Mouse (Mus musculus): ENCODE data around the gene Rbm47. TPM values are rescaled to one million over a fixed set of nuclear protein-coding genes. Genes with fewer than 3 reads are reported as not detected.

Rbm47 gene
- polyA plus RNA-seq, 1 experiment from 2014 or later, result 79.2 TPM

DNA sequence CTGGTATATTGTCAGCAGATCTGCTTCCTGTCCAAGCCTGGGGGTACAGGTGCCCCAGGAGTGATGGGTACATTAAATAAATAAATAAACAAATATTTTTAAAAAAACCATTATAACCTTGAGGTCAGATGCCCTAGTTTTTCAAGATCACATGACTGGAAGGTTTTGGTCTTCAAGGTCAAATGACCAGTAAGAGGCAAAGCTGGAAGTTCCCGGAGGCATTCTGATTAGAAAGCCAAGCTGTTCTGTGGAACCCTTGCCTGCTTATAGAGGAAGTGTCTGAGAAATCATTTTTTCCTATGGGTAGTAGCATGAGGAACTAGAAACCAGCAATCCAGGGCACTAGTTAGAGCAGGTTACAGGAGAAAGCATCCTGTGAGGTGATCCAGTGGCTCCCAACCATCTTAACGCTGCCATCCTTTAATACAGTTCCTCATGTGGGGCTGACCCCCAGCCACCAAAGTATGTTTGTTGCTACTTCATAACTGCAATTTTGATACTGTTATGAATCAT lies 157.4 kb downstream of the Rbm47 start:
- Histone ChIP-seq H3K9ac (ENCODE audit: low read length) (no peak overlapping the region), H3K4me2 (ENCODE audit: low read length) (no peak overlapping the region), H3K4me3 (ENCODE audit: low read depth, low read length) (no peak overlapping the region), H3K27ac (ENCODE audit: low read depth) (no peak overlapping the region), H3K27me3 (replicated peaks; ENCODE audit: control insufficient read depth, insufficient read depth, low read length) (no peaks in the 10 kb centered on the region), H3K9me3 (ENCODE audit: control insufficient read depth, low read length) (no peaks in the 10 kb centered on the region), H3K4me1 (replicated peaks; ENCODE audit: control insufficient read depth, insufficient read depth, low read length) (no peaks in the 10 kb centered on the region), H3K36me3 (ENCODE audit: control insufficient read depth, insufficient read depth, low read length) (0 out of 2 replicates have a peak, but pooled peaks cover 2% of the 10 kb centered on the region)
- ATAC-seq (replicated peaks; ENCODE audit: low FRiP score, low TSS enrichment, low read depth) (no peak), DNase-seq (ENCODE audit: low spot score) (no peak)
- 91% methylated on average over 2 of the region's 2 CpGs for WGBS

GRCm38 (mm10) chr5:66014437-66014836 lies 158.5 kb downstream of the Rbm47 start:
- WGBS, result 91% methylated on average over 2 of the region's 2 CpGs
- Histone ChIP-seq H3K4me2 (ENCODE audit: low read length) (no peak overlapping the region), H3K27me3 (replicated peaks; ENCODE audit: control insufficient read depth, insufficient read depth, low read length) (no peaks in the 10 kb centered on the region), H3K4me3 (ENCODE audit: low read depth, low read length) (no peak overlapping the region), H3K36me3 (ENCODE audit: control insufficient read depth, insufficient read depth, low read length) (0 out of 2 replicates have a peak, but pooled peaks cover 2% of the 10 kb centered on the region), H3K4me1 (replicated peaks; ENCODE audit: control insufficient read depth, insufficient read depth, low read length) (no peaks in the 10 kb centered on the region), H3K9me3 (ENCODE audit: control insufficient read depth, low read length) (no peaks in the 10 kb centered on the region), H3K27ac (ENCODE audit: low read depth) (no peak overlapping the region), H3K9ac (ENCODE audit: low read length) (no peak overlapping the region)
- ATAC-seq (replicated peaks; ENCODE audit: low FRiP score, low TSS enrichment, low read depth) (peak; percentile 30; the same call in 1 of the 2 replicates), DNase-seq (ENCODE audit: low spot score) (no peak)

DNA sequence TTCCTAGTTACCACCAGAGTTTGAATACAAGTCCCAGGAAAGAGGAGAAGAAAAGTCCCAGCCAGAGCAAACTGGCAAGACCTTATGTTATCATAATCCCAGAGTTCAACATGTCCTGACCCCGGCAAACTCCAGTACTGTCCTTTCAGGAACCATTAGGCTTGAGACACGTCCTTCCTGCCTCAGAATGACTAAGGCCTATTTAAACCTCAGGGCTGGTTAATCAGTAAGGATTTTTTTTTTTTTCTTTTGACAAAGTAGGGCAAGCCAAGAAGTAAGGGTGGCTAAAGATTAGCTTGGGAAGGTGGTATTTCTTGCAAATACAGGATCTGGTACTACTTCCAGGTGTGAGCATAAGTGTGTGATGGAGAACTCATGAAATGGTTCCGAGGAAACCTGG lies 158.9 kb downstream of the Rbm47 start:
- no peaks in the 10 kb centered on the region for H3K4me1 ChIP-seq (replicated peaks; ENCODE audit: control insufficient read depth, insufficient read depth, low read length)
- no peak for DNase-seq (ENCODE audit: low spot score)
- H3K27ac ChIP-seq (ENCODE audit: low read depth), result no peak overlapping the region

DNA sequence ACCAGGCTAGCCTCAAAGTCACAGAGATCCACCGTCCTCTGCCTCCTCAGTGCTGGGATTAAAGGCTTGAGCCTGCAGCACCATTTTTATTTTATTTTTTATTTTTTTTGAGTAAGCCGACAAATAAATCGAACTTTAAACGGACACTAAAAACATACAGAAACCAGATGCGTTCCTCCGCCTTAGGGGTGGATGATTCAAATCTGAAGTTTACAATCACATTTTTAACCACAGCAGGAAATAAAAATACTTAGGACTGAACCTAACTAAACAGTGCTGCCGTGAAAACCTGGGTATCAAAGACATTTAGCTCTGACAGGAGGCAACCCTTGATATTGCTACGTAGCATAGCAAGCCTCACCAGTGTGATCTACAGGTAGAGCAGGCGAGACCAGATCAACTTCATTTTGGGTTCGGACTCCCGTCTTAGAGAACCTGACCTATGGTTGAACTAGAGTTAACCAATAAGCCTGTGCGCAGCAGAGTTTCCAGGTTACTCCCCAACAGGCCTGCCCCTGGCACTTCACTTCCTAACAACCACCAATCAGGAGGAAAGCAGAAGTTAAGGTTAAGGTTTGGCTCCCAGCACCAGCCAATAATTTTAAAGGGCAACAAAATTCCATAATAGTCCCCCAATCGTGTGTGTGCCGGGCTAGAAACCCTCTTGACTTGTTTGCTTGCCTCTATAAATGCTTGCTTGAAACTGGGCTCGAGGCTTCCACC lies 164.5 kb downstream of the Rbm47 start:
- 74% methylated on average over 15 of the region's 15 CpGs for WGBS
- Histone ChIP-seq H3K9me3 (ENCODE audit: control insufficient read depth, low read length) (no peaks in the 10 kb centered on the region), H3K4me2 (ENCODE audit: low read length) (no peak overlapping the region), H3K4me3 (ENCODE audit: low read depth, low read length) (no peak overlapping the region), H3K36me3 (ENCODE audit: control insufficient read depth, insufficient read depth, low read length) (no peaks in the 10 kb centered on the region), H3K9ac (ENCODE audit: low read length) (no peak overlapping the region), H3K27ac (ENCODE audit: low read depth) (no peak overlapping the region), H3K27me3 (replicated peaks; ENCODE audit: control insufficient read depth, insufficient read depth, low read length) (no peaks in the 10 kb centered on the region), H3K4me1 (replicated peaks; ENCODE audit: control insufficient read depth, insufficient read depth, low read length) (0 out of 2 replicates have a peak, but pooled peaks cover 4% of the 10 kb centered on the region)
- ATAC-seq (replicated peaks; ENCODE audit: low FRiP score, low TSS enrichment, low read depth) (no peak), DNase-seq (ENCODE audit: low spot score) (no peak)

More for the DNA sequence above, 158.9 kb downstream of the Rbm47 start:
- no peak overlapping the region for H3K4me2 ChIP-seq (ENCODE audit: low read length)
- no peaks in the 10 kb centered on the region for H3K9me3 ChIP-seq (ENCODE audit: control insufficient read depth, low read length)
- 70% methylated on average over 3 of the region's 3 CpGs for WGBS
- H3K4me3 ChIP-seq (ENCODE audit: low read depth, low read length), result no peak overlapping the region
- H3K9ac ChIP-seq (ENCODE audit: low read length), result no peak overlapping the region
- H3K36me3 ChIP-seq (ENCODE audit: control insufficient read depth, insufficient read depth, low read length), result 0 out of 2 replicates have a peak, but pooled peaks cover 2% of the 10 kb centered on the region
- ATAC-seq (replicated peaks; ENCODE audit: low FRiP score, low TSS enrichment, low read depth), result peak; percentile 56
- H3K27me3 ChIP-seq (replicated peaks; ENCODE audit: control insufficient read depth, insufficient read depth, low read length), result no peaks in the 10 kb centered on the region

DNA sequence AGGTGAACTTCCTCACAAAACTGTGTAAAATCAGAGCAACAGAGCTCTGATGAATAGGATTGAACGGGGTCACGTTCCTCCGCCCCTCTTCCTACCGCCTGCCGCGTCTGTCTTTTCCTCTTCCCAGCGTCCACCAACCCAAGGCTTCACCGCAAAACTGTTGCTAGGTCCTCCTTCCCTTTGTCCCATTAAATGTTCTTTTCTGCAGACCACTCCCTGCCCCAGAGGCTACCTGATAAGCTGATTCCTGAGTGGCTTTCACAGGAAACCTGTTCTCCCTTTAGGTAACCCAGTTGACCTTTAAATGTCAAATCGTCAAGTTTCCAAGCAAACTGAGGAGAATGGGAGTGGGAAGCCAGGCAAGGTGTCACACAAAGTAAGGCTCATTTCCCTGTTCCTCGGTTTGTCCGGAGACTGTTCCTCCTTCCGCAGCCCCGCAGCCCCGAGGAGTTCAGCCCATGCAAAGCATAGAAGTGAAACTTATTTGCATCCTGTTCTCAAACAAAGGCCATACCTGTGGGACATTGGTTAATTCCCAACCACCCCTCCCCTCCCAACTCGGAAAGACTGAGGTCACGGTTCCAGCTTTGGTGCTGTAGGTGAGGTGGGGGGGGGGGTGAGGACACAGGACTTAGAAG lies 167.8 kb downstream of the Rbm47 start:
- Histone ChIP-seq H3K4me2 (ENCODE audit: low read length) (peak overlapping the region; percentile 23; the same call in 1 of the 2 replicates), H3K9ac (ENCODE audit: low read length) (no peak overlapping the region)
- 47% methylated on average over 16 of the region's 16 CpGs for WGBS

DNA sequence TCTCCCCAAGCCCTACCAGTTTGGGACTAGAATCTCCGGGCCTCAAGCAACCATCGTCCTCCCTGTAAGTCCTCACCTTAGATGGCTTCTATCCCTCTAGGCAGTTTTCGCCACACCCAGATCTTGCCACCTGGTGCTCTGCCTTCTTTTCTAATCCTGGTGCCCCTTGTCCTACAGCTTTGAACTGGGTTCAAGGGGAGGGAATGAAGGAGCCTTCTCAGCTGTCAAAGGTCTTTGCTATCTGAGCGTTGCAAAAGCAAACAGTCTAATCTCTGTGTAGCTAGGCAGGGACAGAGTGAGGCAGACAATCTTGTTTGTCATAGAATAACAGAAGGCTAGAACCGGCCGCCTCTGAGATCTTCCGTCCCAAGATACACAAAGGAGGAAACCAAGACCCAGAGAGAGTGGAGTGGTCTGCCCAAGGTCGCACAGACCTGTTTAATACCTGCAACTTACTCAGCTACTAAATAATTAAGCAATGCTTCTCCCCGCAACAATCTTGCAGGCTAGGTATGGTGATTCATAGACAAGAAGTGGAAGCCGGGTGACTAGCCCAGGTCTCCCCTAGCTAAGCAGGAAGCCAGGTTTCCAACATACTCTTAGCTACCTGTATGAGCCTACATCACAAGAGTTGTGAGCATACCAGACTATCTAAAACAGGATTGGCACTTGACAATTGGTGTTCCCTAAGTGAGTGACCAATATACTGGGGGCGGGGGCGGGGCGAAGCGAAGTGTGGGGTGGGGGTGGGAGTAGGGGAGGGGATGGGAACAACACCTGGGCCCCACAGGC lies 168.6 kb downstream of the Rbm47 start, which contains the start of gene 9130230L23Rik:
Gene 9130230L23Rik, minus strand, starts transcription at position 152 of the 792 bp plus-strand sequence.
- Histone ChIP-seq H3K9ac (ENCODE audit: low read length) (no peak within 1 kb of the TSS), H3K36me3 (ENCODE audit: control insufficient read depth, insufficient read depth, low read length) (no peaks in the 10 kb centered on the region), H3K4me1 (replicated peaks; ENCODE audit: control insufficient read depth, insufficient read depth, low read length) (0 out of 2 replicates have a peak, but pooled peaks cover 10% of the 10 kb centered on the region), H3K4me2 (ENCODE audit: low read length) (peak within 1 kb of the TSS; percentile 23; the same call in 1 of the 2 replicates), H3K27ac (ENCODE audit: low read depth) (peak within 1 kb of the TSS; percentile 83), H3K4me3 (ENCODE audit: low read depth, low read length) (no peak within 1 kb of the TSS), H3K9me3 (ENCODE audit: control insufficient read depth, low read length) (no peaks in the 10 kb centered on the region), H3K27me3 (replicated peaks; ENCODE audit: control insufficient read depth, insufficient read depth, low read length) (no peaks in the 10 kb centered on the region)
- ATAC-seq (replicated peaks; ENCODE audit: low FRiP score, low TSS enrichment, low read depth), result peak; percentile 82
- 64% methylated on average over 14 of the region's 14 CpGs for WGBS
- DNase-seq (ENCODE audit: low spot score), result peak; percentile 75

More for the DNA sequence above, 167.8 kb downstream of the Rbm47 start:
- 0 out of 2 replicates have a peak, but pooled peaks cover 10% of the 10 kb centered on the region for H3K4me1 ChIP-seq (replicated peaks; ENCODE audit: control insufficient read depth, insufficient read depth, low read length)
- no peaks in the 10 kb centered on the region for H3K36me3 ChIP-seq (ENCODE audit: control insufficient read depth, insufficient read depth, low read length)
- peak overlapping the region; percentile 83 for H3K27ac ChIP-seq (ENCODE audit: low read depth)
- no peak overlapping the region for H3K4me3 ChIP-seq (ENCODE audit: low read depth, low read length)
- no peaks in the 10 kb centered on the region for H3K27me3 ChIP-seq (replicated peaks; ENCODE audit: control insufficient read depth, insufficient read depth, low read length)
- no peaks in the 10 kb centered on the region for H3K9me3 ChIP-seq (ENCODE audit: control insufficient read depth, low read length)
- peak; percentile 58 for DNase-seq (ENCODE audit: low spot score)
- 0 out of 2 replicates have a peak, but pooled peaks have one; percentile 18 for ATAC-seq (replicated peaks; ENCODE audit: low FRiP score, low TSS enrichment, low read depth)

- H3K9me3 ChIP-seq (ENCODE audit: control insufficient read depth, low read length), result no peaks in the 10 kb centered on the region
- H3K4me1 ChIP-seq (replicated peaks; ENCODE audit: control insufficient read depth, insufficient read depth, low read length), result 0 out of 2 replicates have a peak, but pooled peaks cover 10% of the 10 kb centered on the region
- WGBS, result 67% methylated on average over 5 of the region's 5 CpGs
- no peaks in the 10 kb centered on the region for H3K27me3 ChIP-seq (replicated peaks; ENCODE audit: control insufficient read depth, insufficient read depth, low read length)
- H3K27ac ChIP-seq (ENCODE audit: low read depth), result no peak overlapping the region
- H3K9ac ChIP-seq (ENCODE audit: low read length), result no peak overlapping the region
- ATAC-seq (replicated peaks; ENCODE audit: low FRiP score, low TSS enrichment, low read depth), result no peak
- H3K36me3 ChIP-seq (ENCODE audit: control insufficient read depth, insufficient read depth, low read length), result no peaks in the 10 kb centered on the region
- no peak for DNase-seq (ENCODE audit: low spot score)
- H3K4me3 ChIP-seq (ENCODE audit: low read depth, low read length), result no peak overlapping the region
- H3K4me2 ChIP-seq (ENCODE audit: low read length), result no peak overlapping the region
These were observed 171.7 kb downstream of the Rbm47 start for GRCm38 (mm10) chr5:66001232-66001631.

DNA sequence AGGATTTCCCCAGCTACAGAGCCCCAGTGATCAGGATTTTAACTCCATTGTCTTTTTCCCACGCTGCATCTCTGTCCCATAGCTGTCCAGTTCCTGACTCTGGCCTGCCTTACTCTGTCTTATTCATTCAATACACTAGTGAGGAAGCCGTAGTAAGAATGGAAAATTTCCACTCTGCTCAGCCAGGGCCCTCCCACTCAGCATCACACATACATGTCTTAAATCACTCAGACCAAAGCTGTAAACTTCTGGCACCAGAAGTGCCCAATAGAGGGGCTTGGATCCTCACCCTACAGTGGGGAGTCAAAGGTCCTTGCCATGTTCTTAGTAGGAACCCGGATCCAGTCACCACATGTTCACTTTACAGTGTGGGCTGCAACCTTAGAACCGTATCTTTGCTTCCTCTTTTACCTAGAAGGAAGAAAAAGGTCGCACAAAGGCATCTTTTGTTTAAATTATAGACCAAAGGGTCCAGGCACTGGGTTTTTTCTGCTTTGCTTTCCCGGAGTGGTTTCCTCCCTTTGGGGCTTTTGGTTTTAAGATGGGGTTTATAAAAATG lies 172.3 kb downstream of the Rbm47 start:
- no peaks in the 10 kb centered on the region for H3K27me3 ChIP-seq (replicated peaks; ENCODE audit: control insufficient read depth, insufficient read depth, low read length)
- 31% methylated on average over 6 of the region's 6 CpGs for WGBS
- no peak overlapping the region for H3K9ac ChIP-seq (ENCODE audit: low read length)
- no peak for DNase-seq (ENCODE audit: low spot score)
- H3K4me3 ChIP-seq (ENCODE audit: low read depth, low read length), result no peak overlapping the region
- H3K27ac ChIP-seq (ENCODE audit: low read depth), result no peak overlapping the region
- H3K4me1 ChIP-seq (replicated peaks; ENCODE audit: control insufficient read depth, insufficient read depth, low read length), result 0 out of 2 replicates have a peak, but pooled peaks cover 10% of the 10 kb centered on the region
- H3K36me3 ChIP-seq (ENCODE audit: control insufficient read depth, insufficient read depth, low read length), result no peaks in the 10 kb centered on the region
- H3K9me3 ChIP-seq (ENCODE audit: control insufficient read depth, low read length), result no peaks in the 10 kb centered on the region
- ATAC-seq (replicated peaks; ENCODE audit: low FRiP score, low TSS enrichment, low read depth), result no peak
- no peak overlapping the region for H3K4me2 ChIP-seq (ENCODE audit: low read length)

Data from intestine, embryonic 14.5 days (tissue).